Mouse (Mus musculus): ENCODE measurements around the gene Cdca5. TPM values are rescaled to one million over a fixed set of nuclear protein-coding genes. Genes with fewer than 3 reads are reported as not detected.

The Cdca5 gene
- total and polyA plus RNA-seq, 3 experiments: 14.8 to 45.0 (median 43.3) TPM

GRCm38 (mm10) chr19:6076564-6077393 lies 8.0 kb upstream of the Cdca5 start, which contains the start of gene Vps51:
Gene Vps51 (minus strand): TSS chr19:6077231.
- H3K4me3 ChIP-seq (ENCODE audit: low read depth, low read length): peak within 1 kb of the TSS; percentile 84
- DNase-seq (ENCODE audit: low spot score) (peak; percentile 89), ATAC-seq (ENCODE audit: extremely low read depth, insufficient number of reproducible peaks, low FRiP score, poor library complexity, severe bottlenecking) (peak; percentile 68)
- H3K4me1 ChIP-seq (ENCODE audit: insufficient read depth, low read depth, low read length): peaks cover 24% of the 10 kb centered on the region
- no peak for TF ChIP-seq GATA2 (IDR thresholded peaks at IDR 0.05; ENCODE audit: borderline replicate concordance, low read depth, low read length)
- no peak for TF ChIP-seq CTCF (IDR thresholded peaks at IDR 0.05; ENCODE audit: low read depth, low read length)
- no peak for TF ChIP-seq TAL1 (conservative IDR thresholded peaks at IDR 0.05; ENCODE audit: low read depth, low read length)
- TF ChIP-seq POLR2AphosphoS5 (IDR thresholded peaks at IDR 0.05; ENCODE audit: insufficient replicate concordance, low read depth, low read length): no peak
- TF ChIP-seq GATA1 (IDR thresholded peaks at IDR 0.05; ENCODE audit: borderline replicate concordance, low read length): no peak
- H3K27me3 ChIP-seq (ENCODE audit: insufficient read depth, low read length): no peaks in the 10 kb centered on the region
- H3K36me3 ChIP-seq (replicated peaks): peaks cover 80% of the 10 kb centered on the region
- no peaks in the 10 kb centered on the region for H3K9me3 ChIP-seq (replicated peaks)

- ATAC-seq (ENCODE audit: extremely low read depth, insufficient number of reproducible peaks, low FRiP score, poor library complexity, severe bottlenecking): no peak
- no peaks in the 10 kb centered on the region for H3K9me3 ChIP-seq (replicated peaks)
- TF ChIP-seq GATA2 (IDR thresholded peaks at IDR 0.05; ENCODE audit: borderline replicate concordance, low read depth, low read length) (no peak), GATA1 (IDR thresholded peaks at IDR 0.05; ENCODE audit: borderline replicate concordance, low read length) (no peak), TAL1 (conservative IDR thresholded peaks at IDR 0.05; ENCODE audit: low read depth, low read length) (no peak), CTCF (IDR thresholded peaks at IDR 0.05; ENCODE audit: low read depth, low read length) (no peak), POLR2AphosphoS5 (IDR thresholded peaks at IDR 0.05; ENCODE audit: insufficient replicate concordance, low read depth, low read length) (no peak)
- H3K4me3 ChIP-seq (ENCODE audit: low read depth, low read length): no peak within 1 kb of the TSS
- H3K4me1 ChIP-seq (ENCODE audit: insufficient read depth, low read depth, low read length): peaks cover 41% of the 10 kb centered on the region
- peaks cover 72% of the 10 kb centered on the region for H3K36me3 ChIP-seq (replicated peaks)
- H3K27me3 ChIP-seq (ENCODE audit: insufficient read depth, low read length): no peaks in the 10 kb centered on the region
- no peak for DNase-seq (ENCODE audit: low spot score)
These were observed 4.8 kb upstream of the Cdca5 start, which contains the start of gene Tmem262 for GRCm38 (mm10) chr19:6079983-6080480. Gene Tmem262 (plus strand): TSS chr19:6080033.

GRCm38 (mm10) chr19:6082156-6082555 lies 2.6 kb upstream of the Cdca5 start, which contains the start of gene Gm28374:
Gene Gm28374 (minus strand): TSS chr19:6082256.
- Histone ChIP-seq H3K4me3 (ENCODE audit: low read depth, low read length) (no peak within 1 kb of the TSS), H3K9me3 (replicated peaks) (no peaks in the 10 kb centered on the region), H3K4me1 (ENCODE audit: insufficient read depth, low read depth, low read length) (peaks cover 44% of the 10 kb centered on the region), H3K27me3 (ENCODE audit: insufficient read depth, low read length) (no peaks in the 10 kb centered on the region), H3K36me3 (replicated peaks) (peaks cover 75% of the 10 kb centered on the region)
- TF ChIP-seq CTCF (IDR thresholded peaks at IDR 0.05; ENCODE audit: low read depth, low read length): no peak
- TF ChIP-seq GATA2 (IDR thresholded peaks at IDR 0.05; ENCODE audit: borderline replicate concordance, low read depth, low read length): no peak
- no peak for TF ChIP-seq POLR2AphosphoS5 (IDR thresholded peaks at IDR 0.05; ENCODE audit: insufficient replicate concordance, low read depth, low read length)
- TF ChIP-seq TAL1 (conservative IDR thresholded peaks at IDR 0.05; ENCODE audit: low read depth, low read length): no peak
- TF ChIP-seq GATA1 (IDR thresholded peaks at IDR 0.05; ENCODE audit: borderline replicate concordance, low read length): no peak
- ATAC-seq (ENCODE audit: extremely low read depth, insufficient number of reproducible peaks, low FRiP score, poor library complexity, severe bottlenecking): no peak
- DNase-seq (ENCODE audit: low spot score): no peak

- Histone ChIP-seq H3K9me3 (replicated peaks) (no peaks in the 10 kb centered on the region), H3K27me3 (ENCODE audit: insufficient read depth, low read length) (no peaks in the 10 kb centered on the region), H3K4me3 (ENCODE audit: low read depth, low read length) (peak overlapping the region; percentile 93), H3K4me1 (ENCODE audit: insufficient read depth, low read depth, low read length) (peaks cover 68% of the 10 kb centered on the region), H3K36me3 (replicated peaks) (peaks cover 85% of the 10 kb centered on the region)
- DNase-seq (ENCODE audit: low spot score) (peak; percentile 93), ATAC-seq (ENCODE audit: extremely low read depth, insufficient number of reproducible peaks, low FRiP score, poor library complexity, severe bottlenecking) (peak; percentile 87)
- TF ChIP-seq GATA2 (IDR thresholded peaks at IDR 0.05; ENCODE audit: borderline replicate concordance, low read depth, low read length): no peak
- no peak for TF ChIP-seq CTCF (IDR thresholded peaks at IDR 0.05; ENCODE audit: low read depth, low read length)
- TF ChIP-seq TAL1 (conservative IDR thresholded peaks at IDR 0.05; ENCODE audit: low read depth, low read length): no peak
- TF ChIP-seq GATA1 (IDR thresholded peaks at IDR 0.05; ENCODE audit: borderline replicate concordance, low read length): no peak
- TF ChIP-seq POLR2AphosphoS5 (IDR thresholded peaks at IDR 0.05; ENCODE audit: insufficient replicate concordance, low read depth, low read length): no peak
These were observed 665 bp downstream of the Cdca5 start for GRCm38 (mm10) chr19:6085417-6085879.

- peaks cover 84% of the 10 kb centered on the region for H3K36me3 ChIP-seq (replicated peaks)
- TF ChIP-seq GATA1 (IDR thresholded peaks at IDR 0.05; ENCODE audit: borderline replicate concordance, low read length) (no peak), POLR2AphosphoS5 (IDR thresholded peaks at IDR 0.05; ENCODE audit: insufficient replicate concordance, low read depth, low read length) (no peak), TAL1 (conservative IDR thresholded peaks at IDR 0.05; ENCODE audit: low read depth, low read length) (no peak), GATA2 (IDR thresholded peaks at IDR 0.05; ENCODE audit: borderline replicate concordance, low read depth, low read length) (no peak), CTCF (IDR thresholded peaks at IDR 0.05; ENCODE audit: low read depth, low read length) (no peak)
- peaks cover 69% of the 10 kb centered on the region for H3K4me1 ChIP-seq (ENCODE audit: insufficient read depth, low read depth, low read length)
- H3K9me3 ChIP-seq (replicated peaks): no peaks in the 10 kb centered on the region
- no peak for ATAC-seq (ENCODE audit: extremely low read depth, insufficient number of reproducible peaks, low FRiP score, poor library complexity, severe bottlenecking)
- no peak overlapping the region for H3K4me3 ChIP-seq (ENCODE audit: low read depth, low read length)
- H3K27me3 ChIP-seq (ENCODE audit: insufficient read depth, low read length): no peaks in the 10 kb centered on the region
- no peak for DNase-seq (ENCODE audit: low spot score)
These were observed 4.1 kb downstream of the Cdca5 start for GRCm38 (mm10) chr19:6088841-6089240.

- TF ChIP-seq CTCF (IDR thresholded peaks at IDR 0.05; ENCODE audit: low read depth, low read length) (no peak), GATA2 (IDR thresholded peaks at IDR 0.05; ENCODE audit: borderline replicate concordance, low read depth, low read length) (no peak), TAL1 (conservative IDR thresholded peaks at IDR 0.05; ENCODE audit: low read depth, low read length) (no peak), GATA1 (IDR thresholded peaks at IDR 0.05; ENCODE audit: borderline replicate concordance, low read length) (no peak), POLR2AphosphoS5 (IDR thresholded peaks at IDR 0.05; ENCODE audit: insufficient replicate concordance, low read depth, low read length) (no peak)
- DNase-seq (ENCODE audit: low spot score) (no peak), ATAC-seq (ENCODE audit: extremely low read depth, insufficient number of reproducible peaks, low FRiP score, poor library complexity, severe bottlenecking) (no peak)
- Histone ChIP-seq H3K36me3 (replicated peaks) (peaks cover 98% of the 10 kb centered on the region), H3K9me3 (replicated peaks) (no peaks in the 10 kb centered on the region), H3K27me3 (ENCODE audit: insufficient read depth, low read length) (no peaks in the 10 kb centered on the region), H3K4me3 (ENCODE audit: low read depth, low read length) (no peak within 1 kb of the TSS), H3K4me1 (ENCODE audit: insufficient read depth, low read depth, low read length) (peaks cover 31% of the 10 kb centered on the region)
These were observed 9.3 kb downstream of the Cdca5 start, which contains the start of gene AC131692.1 for GRCm38 (mm10) chr19:6094119-6094518. Gene AC131692.1 (plus strand): TSS chr19:6094419.
